Mouse (Mus musculus) thymus, adult 2 months (tissue): Measurements from ENCODE around the gene Plekhg3. TPM values are rescaled to one million over a fixed set of nuclear protein-coding genes. Genes with fewer than 3 reads are reported as not detected.

Experiments used
- DNase-seq: peaks from one replicate; pipeline ENCODE4 v3.0.0; 2021
- H3K27ac ChIP-seq: fragments of 200-500 bp; 2 replicates; pipeline ENCODE4 v1.5.1; 2012; ENCODE audit warnings: low read length, control low read depth; ENCODE audit not compliant: control insufficient read depth, insufficient read depth
- H3K27me3 ChIP-seq: fragments of 200-500 bp; 2 replicates; pipeline ENCODE4 v1.6.1; 2012; ENCODE audit warnings: mild to moderate bottlenecking, low read length, moderate library complexity, mixed read lengths; ENCODE audit not compliant: control insufficient read depth, insufficient read depth
- H3K36me3 ChIP-seq: fragments of 200-500 bp; 2 replicates; pipeline ENCODE4 v1.6.1; 2012; ENCODE audit warnings: mild to moderate bottlenecking, low read length, moderate library complexity; ENCODE audit not compliant: control insufficient read depth, insufficient read depth
- H3K4me1 ChIP-seq: fragments of 200-500 bp; replicated peaks from 2 replicates; pipeline ENCODE4 v1.6.1; 2012; ENCODE audit warnings: low read length; ENCODE audit not compliant: control insufficient read depth, insufficient read depth
- H3K4me3 ChIP-seq: fragments of 200-500 bp; 2 replicates; pipeline ENCODE4 v1.5.1; 2012; ENCODE audit warnings: mild to moderate bottlenecking, low read length, control low read depth, moderate library complexity; ENCODE audit not compliant: control insufficient read depth, insufficient read depth
- CTCF ChIP-seq: fragments of 200-500 bp; IDR thresholded peaks from 2 replicates; pipeline ENCODE4 v1.5.1; 2012; ENCODE audit warnings: mild to moderate bottlenecking, control low read depth, low read length, moderate library complexity, borderline replicate concordance; ENCODE audit not compliant: control insufficient read depth, poor library complexity, insufficient read depth; ENCODE audit errors: extremely low read depth
- POLR2A ChIP-seq: fragments of 200-500 bp; IDR thresholded peaks from 2 replicates; pipeline ENCODE4 v1.6.1; 2012; ENCODE audit warnings: mild to moderate bottlenecking, low read length, control low read depth, moderate library complexity; ENCODE audit not compliant: control insufficient read depth, poor library complexity, insufficient read depth; ENCODE audit errors: extremely low read depth
- WGBS: fragments of 180-500 bp; shearing (Covaris S2); methylation state at CpG from one replicate; pipeline ENCODE4 v1.1.7; 2018; 5-methylcytosine and 5-hydroxymethylcytosine counted together
- polyA plus RNA-seq: library from polyadenylated mRNA; depleted of rRNA; stranded (reverse); fragments of >200 nt; gene quantifications from 2 replicates; pipeline ENCODE4 v1.2.3, GENCODE M21; 2012

Gene Plekhg3
- polyA plus RNA-seq, 1 experiment = 12.0 TPM

DNA sequence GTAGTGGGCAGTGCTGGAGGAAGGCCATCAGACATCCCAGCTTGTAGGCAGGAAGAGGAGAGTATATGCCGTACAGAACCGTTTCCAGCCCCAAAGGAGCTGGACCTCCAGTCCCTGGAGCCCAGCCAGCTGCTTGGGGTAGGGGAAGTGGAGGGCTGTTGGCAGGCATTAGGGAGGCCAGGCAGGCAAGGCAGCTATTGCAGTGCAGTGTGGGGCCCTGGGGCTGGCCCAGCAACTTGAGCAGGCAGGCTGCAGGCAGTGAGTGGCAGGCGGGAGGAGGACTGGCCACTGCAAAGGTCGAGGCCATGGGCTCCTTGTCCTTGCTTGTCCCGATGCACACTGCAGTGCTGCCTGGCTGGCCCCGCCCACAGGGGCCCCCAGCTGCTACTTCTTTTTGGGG, 52.1 kb downstream of the Plekhg3 start:
- WGBS = 36% methylated on average over 6 of the region's 6 CpGs
- Histone ChIP-seq H3K4me1 (no peaks in the 10 kb centered on the region), H3K36me3 (no peaks in the 10 kb centered on the region), H3K27me3 (no peaks in the 10 kb centered on the region), H3K4me3 (no peak overlapping the region), H3K27ac (no peak overlapping the region)
- no peak for DNase-seq
- TF ChIP-seq POLR2A (no peak), CTCF (no peak)

DNA sequence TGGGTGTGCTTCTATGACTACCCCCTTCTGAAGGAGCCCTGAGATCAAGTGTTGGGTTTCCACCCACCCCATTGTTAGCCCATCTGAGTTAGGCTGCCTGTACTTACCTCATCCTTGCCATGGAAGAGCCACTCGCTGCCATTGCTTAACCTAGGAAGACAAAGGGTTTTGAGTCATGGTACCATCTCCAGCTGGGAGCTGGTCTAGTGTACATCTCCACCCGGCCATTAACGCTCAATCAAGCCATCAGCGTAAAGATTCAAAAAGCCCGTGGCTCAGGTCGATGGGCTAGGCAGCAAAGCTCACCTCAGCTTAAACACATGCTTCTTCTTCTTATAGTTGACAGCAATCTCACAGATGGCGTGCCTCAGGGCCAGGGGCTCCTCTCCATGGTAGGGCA, 52.8 kb downstream of the Plekhg3 start:
- 97% methylated on average over 7 of the region's 7 CpGs for WGBS
- H3K36me3 ChIP-seq = no peaks in the 10 kb centered on the region
- H3K4me1 ChIP-seq = no peaks in the 10 kb centered on the region
- H3K4me3 ChIP-seq = no peak overlapping the region
- TF ChIP-seq CTCF = no peak
- TF ChIP-seq POLR2A = no peak
- H3K27me3 ChIP-seq = no peaks in the 10 kb centered on the region
- no peak overlapping the region for H3K27ac ChIP-seq
- DNase-seq = no peak

DNA sequence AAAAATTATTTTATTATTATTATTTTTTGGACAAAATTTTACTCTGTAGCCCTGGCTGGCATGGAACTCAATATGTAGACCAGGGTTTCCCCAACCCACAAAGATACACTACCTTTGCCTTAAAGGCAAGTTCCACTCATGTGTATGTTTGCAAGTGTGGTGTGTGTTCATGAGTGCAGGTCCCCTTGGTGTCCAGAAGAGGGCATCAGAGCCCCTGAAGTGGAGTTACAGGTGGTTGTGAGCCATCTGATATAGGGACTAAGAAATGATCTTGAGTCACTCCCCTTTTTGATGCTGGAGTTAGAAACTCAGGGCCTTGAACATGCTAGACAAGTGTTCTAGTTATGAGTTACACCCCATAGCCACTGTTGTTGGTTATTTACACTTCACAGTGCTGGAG, 54.3 kb downstream of the Plekhg3 start:
- no peak for DNase-seq
- Histone ChIP-seq H3K27me3 (no peaks in the 10 kb centered on the region), H3K4me3 (no peak overlapping the region), H3K36me3 (no peaks in the 10 kb centered on the region), H3K27ac (no peak overlapping the region), H3K4me1 (no peaks in the 10 kb centered on the region)
- TF ChIP-seq CTCF (no peak), POLR2A (no peak)

DNA sequence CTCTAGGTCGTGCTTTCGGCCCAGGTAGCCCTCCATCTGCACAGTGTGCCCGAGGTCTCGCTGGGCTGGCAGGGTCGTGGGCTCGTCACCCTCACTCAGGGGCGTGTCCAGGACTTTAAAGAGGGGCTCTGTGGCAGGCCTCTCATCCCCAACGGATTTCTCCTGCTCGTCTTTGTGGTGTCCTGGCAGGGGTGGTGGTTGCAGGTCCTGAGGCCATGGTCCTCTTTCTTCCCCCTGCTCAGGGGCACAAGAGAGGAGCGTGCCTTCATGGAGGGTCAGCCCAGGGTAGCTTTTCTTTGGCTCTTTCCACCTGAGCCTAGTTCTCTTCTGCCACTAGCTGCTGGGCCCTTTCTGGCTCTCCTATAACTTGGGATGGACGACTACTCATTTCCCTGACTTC, 56.7 kb downstream of the Plekhg3 start:
- TF ChIP-seq CTCF = no peak
- no peak for TF ChIP-seq POLR2A
- WGBS = 89% methylated on average over 11 of the region's 11 CpGs
- H3K4me3 ChIP-seq = no peak overlapping the region
- DNase-seq = no peak
- H3K4me1 ChIP-seq = no peaks in the 10 kb centered on the region
- H3K27me3 ChIP-seq = no peaks in the 10 kb centered on the region
- H3K36me3 ChIP-seq = no peaks in the 10 kb centered on the region
- H3K27ac ChIP-seq = no peak overlapping the region

DNA sequence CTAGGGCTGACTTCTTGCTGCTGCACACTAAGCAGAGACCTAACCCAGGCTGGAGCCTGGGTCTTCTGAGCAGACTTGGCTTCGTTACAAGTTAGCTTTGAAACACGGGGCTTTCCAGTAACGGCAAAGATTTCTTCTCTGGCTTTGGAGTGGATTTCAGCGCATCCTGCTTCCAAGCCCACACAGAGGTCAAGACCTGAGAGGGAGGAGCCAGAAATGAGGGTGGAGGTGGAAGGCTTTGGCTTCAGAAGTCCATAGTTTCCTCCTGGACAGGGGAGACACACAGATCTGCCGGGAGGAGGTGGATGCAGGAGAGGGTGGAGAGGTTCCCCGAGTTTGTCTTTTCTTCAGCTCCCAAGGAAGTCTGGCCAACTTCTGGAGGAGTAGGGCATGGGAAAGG, 58.8 kb downstream of the Plekhg3 start:
- WGBS = 72% methylated on average over 6 of the region's 6 CpGs
- no peaks in the 10 kb centered on the region for H3K4me1 ChIP-seq
- no peaks in the 10 kb centered on the region for H3K27me3 ChIP-seq
- no peaks in the 10 kb centered on the region for H3K36me3 ChIP-seq
- no peak overlapping the region for H3K27ac ChIP-seq
- H3K4me3 ChIP-seq = no peak overlapping the region
- DNase-seq = no peak
- no peak for TF ChIP-seq CTCF
- TF ChIP-seq POLR2A = no peak

DNA sequence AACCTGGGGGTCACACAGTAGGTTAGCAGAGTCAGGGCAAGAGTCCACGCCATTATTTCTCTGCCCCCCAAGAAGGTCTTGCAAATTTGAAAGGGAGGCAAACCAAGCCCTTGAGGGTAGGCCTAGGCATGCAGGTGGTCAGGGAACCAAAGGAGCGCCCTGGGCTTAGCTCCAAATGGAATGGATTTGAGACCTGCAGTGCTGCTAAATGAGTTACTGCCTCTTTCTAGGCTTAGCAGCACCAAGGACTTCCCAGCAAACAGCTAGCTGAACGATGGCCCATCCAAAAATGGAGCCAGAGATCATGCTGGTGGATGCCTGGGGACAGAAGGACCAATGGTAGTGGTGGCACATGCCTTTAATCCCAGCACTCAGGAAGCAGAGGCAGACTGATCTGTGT, 60.3 kb downstream of the Plekhg3 start:
- Histone ChIP-seq H3K4me3 (no peak overlapping the region), H3K4me1 (no peaks in the 10 kb centered on the region), H3K27ac (no peak overlapping the region), H3K27me3 (no peaks in the 10 kb centered on the region), H3K36me3 (no peaks in the 10 kb centered on the region)
- 92% methylated on average over 3 of the region's 3 CpGs for WGBS
- TF ChIP-seq POLR2A (no peak), CTCF (no peak)
- DNase-seq = no peak

DNA sequence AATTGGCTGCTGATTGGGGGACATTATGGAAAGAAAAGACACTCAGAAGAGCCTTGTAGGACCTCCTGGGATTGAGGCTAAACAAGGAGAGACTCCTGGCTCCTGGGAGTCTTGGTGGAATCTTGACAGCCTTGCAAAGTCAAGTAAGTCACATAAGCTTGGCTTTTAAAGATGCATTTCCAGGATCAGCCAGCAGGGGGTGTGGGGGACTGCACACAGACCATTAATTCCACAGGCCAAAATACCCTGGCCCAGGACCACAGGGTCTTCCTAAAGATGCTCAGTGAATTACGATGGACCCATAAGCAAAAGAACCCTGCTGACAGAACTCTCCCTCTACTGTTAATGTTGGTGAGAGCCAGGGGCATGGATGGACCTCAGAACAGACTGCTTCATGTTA, 61.5 kb downstream of the Plekhg3 start:
- Histone ChIP-seq H3K4me3 (no peak overlapping the region), H3K4me1 (no peaks in the 10 kb centered on the region), H3K36me3 (no peaks in the 10 kb centered on the region), H3K27me3 (no peaks in the 10 kb centered on the region), H3K27ac (no peak overlapping the region)
- TF ChIP-seq CTCF (no peak), POLR2A (no peak)
- DNase-seq = peak; percentile 51
- WGBS = 56% methylated on average over 1 of the region's 1 CpGs
